Mouse (Mus musculus) urinary bladder, postnatal 0 days (tissue): ENCODE data around the gene Gdf3. TPM values are rescaled to one million over a fixed set of nuclear protein-coding genes. Genes with fewer than 3 reads are reported as not detected.

Experiments used
- polyA plus RNA-seq: library from polyadenylated mRNA; unstranded; fragments of >200 nt; fragmentation: Nextera tagmentation; extraction: Ambion mirVana; gene quantifications from 2 replicates; pipeline ENCODE4 v1.2.1, GENCODE M21; 2015

Gene Gdf3
- not detected in 2 replicates for polyA plus RNA-seq

GRCm38 (mm10) chr6:122609771-122610170 is at the start of gene Gdf3:
Gene Gdf3, minus strand, starts transcription at chr6:122610087.

GRCm38 (mm10) chr6:122626110-122626509 is 16.2 kb upstream of the Gdf3 start, which contains the start of gene Dppa3:
Gene Dppa3, plus strand, starts transcription at chr6:122626410.

GRCm38 (mm10) chr6:122602242-122602991 is 7.5 kb downstream of the Gdf3 start, which contains the start of gene Apobec1:
Gene Apobec1, minus strand, starts transcription at chr6:122602444.

Other genes with a start within 250 kb of the Gdf3 start
- gene Rimklb, start 111.3 kb downstream of the Gdf3 start, polyA plus RNA-seq, result 0.48 and 0.67 TPM in 2 replicates
- gene Mfap5, start 104.2 kb downstream of the Gdf3 start, polyA plus RNA-seq, result 291 and 362 TPM in 2 replicates
- not detected in 2 replicates for gene Aicda, start 56.3 kb downstream of the Gdf3 start, polyA plus RNA-seq
- gene Apobec1, start 7.6 kb downstream of the Gdf3 start, polyA plus RNA-seq, result 4.8 and 7.1 TPM in 2 replicates
- not detected in 2 replicates for gene Dppa3, start 16.3 kb upstream of the Gdf3 start, polyA plus RNA-seq
- 0.24 and 0.58 TPM in 2 replicates for gene Nanog, start 97.4 kb upstream of the Gdf3 start, polyA plus RNA-seq
- gene Slc2a3, start 191.6 kb upstream of the Gdf3 start, polyA plus RNA-seq, result 4.4 and 5.1 TPM in 2 replicates
- gene Foxj2, start 209.8 kb upstream of the Gdf3 start, polyA plus RNA-seq, result 5.3 TPM in 2 replicates
- 5.4 and 16.3 TPM in 2 replicates for gene C3ar1, start 246.1 kb upstream of the Gdf3 start, polyA plus RNA-seq